Mouse (Mus musculus) hindbrain, embryonic 16.5 days (tissue): ENCODE results near the gene Ly6g6d. TPM values are rescaled to one million over a fixed set of nuclear protein-coding genes. Genes with fewer than 3 reads are reported as not detected.

Experiments
- ATAC-seq: fragments of 200-750 bp; cut with Nextera tagmentation; 2 replicates; pipeline ENCODE4 v1.8.0; 2017; ENCODE audit warnings: moderate TSS enrichment, moderate library complexity
- H3K27ac ChIP-seq: fragments of 300-500 bp; sonication (generic); 2 replicates; pipeline ENCODE4 v1.5.1; 2014; ENCODE audit warnings: low read depth, mild to moderate bottlenecking, control low read depth, low read length, moderate library complexity
- H3K27me3 ChIP-seq: fragments of 300-500 bp; sonication (generic); replicated peaks from 2 replicates; pipeline ENCODE4 v1.6.1; 2014; ENCODE audit warnings: low read length; ENCODE audit not compliant: control insufficient read depth, insufficient read depth
- H3K36me3 ChIP-seq: fragments of 300-500 bp; sonication (generic); 2 replicates; pipeline ENCODE4 v1.6.1; 2014; ENCODE audit warnings: mild to moderate bottlenecking, low read length, moderate library complexity, mixed read lengths; ENCODE audit not compliant: control insufficient read depth, insufficient read depth
- H3K4me1 ChIP-seq: fragments of 300-500 bp; sonication (generic); 2 replicates; pipeline ENCODE4 v1.6.1; 2014; ENCODE audit warnings: low read depth, low read length; ENCODE audit not compliant: control insufficient read depth, insufficient read depth
- H3K4me2 ChIP-seq: fragments of 300-500 bp; sonication (generic); 2 replicates; pipeline ENCODE4 v1.6.1; 2014; ENCODE audit warnings: mild to moderate bottlenecking, low read length, control low read depth, moderate library complexity
- H3K4me3 ChIP-seq: fragments of 300-500 bp; sonication (generic); 2 replicates; pipeline ENCODE4 v1.5.1; 2014; ENCODE audit warnings: mild to moderate bottlenecking, low read length, control low read depth, moderate library complexity
- H3K9ac ChIP-seq: fragments of 300-500 bp; sonication (generic); 2 replicates; pipeline ENCODE4 v1.6.1; 2014; ENCODE audit warnings: low read depth, mild to moderate bottlenecking, control low read depth, low read length, moderate library complexity
- H3K9me3 ChIP-seq: fragments of 300-500 bp; sonication (generic); 2 replicates; pipeline ENCODE4 v1.6.1; 2014; ENCODE audit warnings: mild to moderate bottlenecking, low read length, moderate library complexity; ENCODE audit not compliant: control insufficient read depth
- WGBS: fragments of 180-500 bp; shearing (Covaris S2); extraction: QIAGEN DNeasy Blood & Tissue Kit; methylation state at CpG from one replicate; pipeline ENCODE4 v1.1.7; 2014; 5-methylcytosine and 5-hydroxymethylcytosine counted together
- polyA plus RNA-seq: library from polyadenylated mRNA; unstranded; fragments of >200 nt; fragmentation: Nextera tagmentation; extraction: Ambion mirVana; gene quantifications from 2 replicates; pipeline ENCODE4 v1.2.1, GENCODE M21; 2015

Ly6g6d gene
- polyA plus RNA-seq, 1 experiment from 2014 or later, result 0.68 TPM

GRCm38 (mm10) chr17:35102299-35102698, 24.4 kb upstream of the Ly6g6d start:
- ATAC-seq, result no peak
- H3K27me3 ChIP-seq, result no peaks in the 10 kb centered on the region
- peaks cover 45% of the 10 kb centered on the region for H3K36me3 ChIP-seq
- H3K27ac ChIP-seq, result no peak overlapping the region
- H3K4me1 ChIP-seq, result peaks cover 3% of the 10 kb centered on the region
- H3K9me3 ChIP-seq, result no peaks in the 10 kb centered on the region
- H3K4me2 ChIP-seq, result no peak overlapping the region
- 71% methylated on average over 8 of the region's 8 CpGs for WGBS
- H3K9ac ChIP-seq, result no peak overlapping the region
- no peak overlapping the region for H3K4me3 ChIP-seq

GRCm38 (mm10) chr17:35101161-35101560, 23.3 kb upstream of the Ly6g6d start:
- no peak for ATAC-seq
- 88% methylated on average over 11 of the region's 11 CpGs for WGBS
- no peak overlapping the region for H3K4me2 ChIP-seq

GRCm38 (mm10) chr17:35100196-35100765, 22.4 kb upstream of the Ly6g6d start:
- no peak overlapping the region for H3K4me2 ChIP-seq
- 0 out of 2 replicates have a peak, but pooled peaks have one; percentile 18 for ATAC-seq
- H3K9me3 ChIP-seq, result no peaks in the 10 kb centered on the region
- H3K27me3 ChIP-seq, result no peaks in the 10 kb centered on the region
- WGBS, result 74% methylated on average over 10 of the region's 10 CpGs
- H3K9ac ChIP-seq, result no peak overlapping the region
- peaks cover 50% of the 10 kb centered on the region for H3K36me3 ChIP-seq
- H3K27ac ChIP-seq, result no peak overlapping the region
- H3K4me3 ChIP-seq, result no peak overlapping the region
- H3K4me1 ChIP-seq, result no peaks in the 10 kb centered on the region

More at GRCm38 (mm10) chr17:35101161-35101560, 23.3 kb upstream of the Ly6g6d start:
- no peak overlapping the region for H3K9ac ChIP-seq
- H3K9me3 ChIP-seq, result no peaks in the 10 kb centered on the region
- H3K27me3 ChIP-seq, result no peaks in the 10 kb centered on the region
- peaks cover 2% of the 10 kb centered on the region for H3K4me1 ChIP-seq
- no peak overlapping the region for H3K27ac ChIP-seq
- peaks cover 50% of the 10 kb centered on the region for H3K36me3 ChIP-seq
- no peak overlapping the region for H3K4me3 ChIP-seq

GRCm38 (mm10) chr17:35097164-35097655, 19.3 kb upstream of the Ly6g6d start:
- H3K9ac ChIP-seq, result no peak overlapping the region
- H3K36me3 ChIP-seq, result peaks cover 55% of the 10 kb centered on the region
- ATAC-seq, result no peak
- WGBS, result 76% methylated on average over 12 of the region's 12 CpGs
- H3K4me1 ChIP-seq, result no peaks in the 10 kb centered on the region
- no peaks in the 10 kb centered on the region for H3K9me3 ChIP-seq
- H3K27ac ChIP-seq, result no peak overlapping the region
- H3K27me3 ChIP-seq, result no peaks in the 10 kb centered on the region
- H3K4me3 ChIP-seq, result no peak overlapping the region
- H3K4me2 ChIP-seq, result no peak overlapping the region

- Histone ChIP-seq H3K27me3 (no peaks in the 10 kb centered on the region), H3K36me3 (peaks cover 52% of the 10 kb centered on the region)
- no peak for ATAC-seq
Measured at GRCm38 (mm10) chr17:35096597-35096996, 18.7 kb upstream of the Ly6g6d start.

GRCm38 (mm10) chr17:35094475-35095365, 16.9 kb upstream of the Ly6g6d start:
- no peak overlapping the region for H3K4me2 ChIP-seq
- ATAC-seq, result no peak
- no peaks in the 10 kb centered on the region for H3K9me3 ChIP-seq
- no peak overlapping the region for H3K9ac ChIP-seq
- peaks cover 37% of the 10 kb centered on the region for H3K36me3 ChIP-seq
- H3K4me1 ChIP-seq, result peaks cover 8% of the 10 kb centered on the region
- H3K4me3 ChIP-seq, result no peak overlapping the region
- H3K27me3 ChIP-seq, result no peaks in the 10 kb centered on the region
- 94% methylated on average over 15 of the region's 15 CpGs for WGBS
- H3K27ac ChIP-seq, result no peak overlapping the region

More at GRCm38 (mm10) chr17:35096597-35096996, 18.7 kb upstream of the Ly6g6d start:
- Histone ChIP-seq H3K4me3 (no peak overlapping the region), H3K9ac (no peak overlapping the region), H3K4me1 (no peaks in the 10 kb centered on the region), H3K27ac (no peak overlapping the region), H3K9me3 (no peaks in the 10 kb centered on the region), H3K4me2 (no peak overlapping the region)
- WGBS, result 86% methylated on average over 11 of the region's 12 CpGs

- H3K9ac ChIP-seq, result no peak overlapping the region
- no peak for ATAC-seq
- H3K9me3 ChIP-seq, result no peaks in the 10 kb centered on the region
- peaks cover 8% of the 10 kb centered on the region for H3K4me1 ChIP-seq
- peaks cover 30% of the 10 kb centered on the region for H3K36me3 ChIP-seq
- 89% methylated on average over 14 of the region's 14 CpGs for WGBS
- no peak overlapping the region for H3K27ac ChIP-seq
- no peaks in the 10 kb centered on the region for H3K27me3 ChIP-seq
- H3K4me3 ChIP-seq, result no peak overlapping the region
- H3K4me2 ChIP-seq, result no peak overlapping the region
Measured at GRCm38 (mm10) chr17:35092403-35093198, 14.7 kb upstream of the Ly6g6d start.

- Histone ChIP-seq H3K9ac (peak overlapping the region; percentile 95), H3K4me2 (peak overlapping the region; percentile 71), H3K27ac (peak overlapping the region; percentile 99), H3K9me3 (no peaks in the 10 kb centered on the region), H3K27me3 (no peaks in the 10 kb centered on the region), H3K4me3 (peak overlapping the region; percentile 68), H3K4me1 (peaks cover 8% of the 10 kb centered on the region), H3K36me3 (peaks cover 24% of the 10 kb centered on the region)
- 0 out of 2 replicates have a peak, but pooled peaks have one; percentile 15 for ATAC-seq
- WGBS, result 36% methylated on average over 8 of the region's 8 CpGs
Measured at GRCm38 (mm10) chr17:35090166-35090932, 12.5 kb upstream of the Ly6g6d start.
